Mouse (Mus musculus): ENCODE data around the gene 2810006K23Rik. TPM values are rescaled to one million over a fixed set of nuclear protein-coding genes. Genes with fewer than 3 reads are reported as not detected.
"Not testable (repeated sequence)": the region's sequence is repeated elsewhere in the genome, so short reads cannot be mapped to it uniquely, and the experiment has no call there.

Gene 2810006K23Rik
- 19.1 and 20.8 TPM in 2 replicates for polyA plus RNA-seq (2015; fragmentation: Nextera tagmentation; extraction: Ambion mirVana)

DNA sequence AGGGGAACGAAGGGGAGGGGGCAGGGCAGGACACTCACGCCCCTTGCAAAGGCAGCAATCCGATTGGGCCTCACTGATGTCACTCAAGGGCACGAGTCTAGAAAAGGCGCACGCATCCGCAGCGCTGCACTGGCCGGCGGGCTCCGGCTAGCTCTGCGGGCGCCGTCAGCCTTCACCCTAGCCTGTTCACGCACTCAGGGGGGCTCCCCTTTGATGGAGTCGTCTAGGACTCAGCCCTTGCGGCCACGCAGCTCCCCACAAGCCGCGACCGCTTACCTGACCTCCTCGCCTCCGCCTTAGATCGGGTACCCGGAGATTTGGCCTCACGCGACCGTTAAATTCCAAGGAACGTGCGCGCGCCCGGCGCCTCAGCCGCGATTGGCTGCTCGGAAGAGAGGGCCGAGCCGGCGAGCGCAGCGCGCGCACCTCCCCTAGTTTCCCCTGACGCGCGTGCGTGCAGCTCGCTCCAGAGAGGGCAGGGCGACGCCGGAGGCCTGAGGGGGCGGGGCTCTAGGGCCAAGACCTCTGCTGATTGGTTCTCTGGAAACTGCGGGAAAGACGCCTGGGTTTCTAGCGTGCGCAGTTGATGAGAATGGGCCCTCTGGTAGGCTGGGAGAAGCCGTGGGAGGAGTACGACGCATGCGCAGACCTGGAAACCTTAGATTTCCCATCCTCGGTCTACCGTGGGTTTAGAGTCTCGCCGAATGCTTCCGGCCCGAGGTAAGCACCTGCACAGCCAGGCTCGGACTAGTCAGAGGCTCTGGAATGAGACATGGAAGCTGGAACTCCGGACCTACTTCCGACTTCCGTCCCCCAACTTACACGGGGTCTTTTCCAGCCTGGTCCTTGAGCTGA is at the start of gene 2810006K23Rik, which contains the start of gene Mphosph9:
Gene 2810006K23Rik, plus strand, starts transcription at position 580 of the 855 bp plus-strand sequence.
Gene Mphosph9, minus strand, starts transcription at position 463 of the 855 bp plus-strand sequence.
- Histone ChIP-seq H3K4me3 (peak within 1 kb of the TSS; percentile 68), H3K9ac (peak within 1 kb of the TSS; percentile 66), H3K27ac (peak within 1 kb of the TSS; percentile 93), H3K4me1 (peaks cover 23% of the 10 kb centered on the region), H3K4me2 (peak within 1 kb of the TSS; percentile 81), H3K36me3 (peaks cover 11% of the 10 kb centered on the region), H3K9me3 (no peaks in the 10 kb centered on the region), H3K27me3 (no peaks in the 10 kb centered on the region)
- 0% methylated on average over 71 of the region's 72 CpGs for WGBS
- peak; percentile 99 for ATAC-seq (ENCODE audit: borderline replicate concordance, extremely low read depth, low FRiP score, low TSS enrichment)

DNA sequence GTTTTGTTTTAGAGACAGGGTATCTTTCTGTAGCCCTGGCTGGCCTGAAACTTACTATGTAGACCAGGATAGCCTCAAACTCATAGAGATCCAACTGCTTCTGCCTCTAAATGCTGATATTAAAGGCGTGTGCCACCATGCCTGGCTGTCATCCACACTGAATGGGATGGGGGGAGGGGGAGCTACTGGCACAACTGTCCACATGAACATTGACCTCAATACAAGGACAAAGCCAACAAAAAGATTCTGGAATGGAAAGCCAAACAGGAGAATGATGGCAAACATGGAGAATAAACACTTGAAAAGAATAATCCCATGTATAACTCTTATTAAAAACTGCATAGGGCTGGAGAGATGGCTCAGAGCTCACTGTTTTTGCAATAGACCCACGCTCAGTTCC is 45.0 kb upstream of the 2810006K23Rik start:
- Histone ChIP-seq H3K4me2 (no peak overlapping the region), H3K4me1 (no peaks in the 10 kb centered on the region), H3K36me3 (peaks cover 62% of the 10 kb centered on the region), H3K27ac (no peak overlapping the region), H3K9me3 (no peaks in the 10 kb centered on the region; the same call in 1 of the 2 replicates), H3K27me3 (no peaks in the 10 kb centered on the region), H3K4me3 (no peak overlapping the region), H3K9ac (no peak overlapping the region)
- 83% methylated on average over 2 of the region's 2 CpGs for WGBS
- ATAC-seq (ENCODE audit: borderline replicate concordance, extremely low read depth, low FRiP score, low TSS enrichment) = no peak

DNA sequence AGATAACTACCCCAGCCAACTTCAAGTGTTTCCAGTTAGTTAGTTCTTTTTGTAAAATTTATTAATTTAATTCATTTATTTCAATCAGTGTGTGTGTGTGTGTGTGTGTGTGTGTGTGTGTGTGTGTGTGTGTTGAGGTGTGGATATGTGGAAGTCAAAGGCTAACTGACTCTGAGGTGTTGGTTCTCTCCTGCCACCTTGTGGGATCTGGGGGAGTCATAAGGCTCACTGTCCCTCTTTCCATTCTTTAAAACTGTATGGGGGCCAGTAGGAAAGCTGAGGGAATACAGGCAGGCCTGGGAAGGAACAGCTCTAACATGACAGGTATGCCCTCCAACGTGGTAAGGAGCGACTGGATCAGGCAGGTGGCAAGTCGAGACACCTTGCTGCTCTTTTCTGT is 43.6 kb upstream of the 2810006K23Rik start:
- H3K4me3 ChIP-seq = no peak overlapping the region
- H3K4me1 ChIP-seq = no peaks in the 10 kb centered on the region
- no peak overlapping the region for H3K9ac ChIP-seq
- 58% methylated on average over 3 of the region's 3 CpGs for WGBS
- no peak overlapping the region for H3K4me2 ChIP-seq
- no peaks in the 10 kb centered on the region; the same call in 1 of the 2 replicates for H3K9me3 ChIP-seq
- H3K36me3 ChIP-seq = peaks cover 61% of the 10 kb centered on the region
- H3K27me3 ChIP-seq = no peaks in the 10 kb centered on the region
- no peak overlapping the region for H3K27ac ChIP-seq
- no peak for ATAC-seq (ENCODE audit: borderline replicate concordance, extremely low read depth, low FRiP score, low TSS enrichment)

DNA sequence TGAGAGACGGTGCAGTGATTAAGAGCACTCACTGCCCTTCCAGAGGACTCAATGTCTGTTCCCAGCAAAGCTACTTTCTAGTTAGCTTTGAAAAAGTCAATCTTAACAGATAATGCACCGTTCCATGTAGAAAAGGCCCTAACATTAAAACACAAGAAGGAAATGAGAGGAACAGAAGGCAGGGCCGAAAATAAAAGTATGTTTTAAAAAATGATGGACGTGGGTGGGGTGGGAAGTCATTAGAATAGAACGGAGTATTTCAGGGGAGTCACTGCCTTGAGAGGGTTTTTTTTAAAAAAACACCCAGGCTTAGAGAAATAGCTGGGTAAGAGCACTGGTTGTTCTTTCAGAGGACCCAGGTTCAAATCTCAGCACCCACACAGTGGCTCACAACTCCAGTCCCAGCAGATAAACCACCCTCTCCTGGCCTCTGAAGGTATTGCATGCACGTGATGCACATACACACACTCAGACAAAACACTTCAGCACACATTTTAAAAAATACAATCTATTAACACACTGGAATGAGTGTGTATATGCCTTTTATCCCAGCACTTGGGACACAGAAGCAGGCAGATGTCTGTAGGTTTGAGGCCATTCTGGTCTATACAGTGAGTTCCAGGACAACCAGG is 40.2 kb upstream of the 2810006K23Rik start:
- H3K4me3 ChIP-seq = no peak overlapping the region
- WGBS = 96% methylated on average over 6 of the region's 6 CpGs
- H3K4me1 ChIP-seq = no peaks in the 10 kb centered on the region
- no peak overlapping the region for H3K27ac ChIP-seq
- ATAC-seq (ENCODE audit: borderline replicate concordance, extremely low read depth, low FRiP score, low TSS enrichment) = no peak
- H3K27me3 ChIP-seq = no peaks in the 10 kb centered on the region
- no peaks in the 10 kb centered on the region; the same call in 1 of the 2 replicates for H3K9me3 ChIP-seq
- peaks cover 71% of the 10 kb centered on the region for H3K36me3 ChIP-seq
- no peak overlapping the region for H3K9ac ChIP-seq
- no peak overlapping the region for H3K4me2 ChIP-seq

DNA sequence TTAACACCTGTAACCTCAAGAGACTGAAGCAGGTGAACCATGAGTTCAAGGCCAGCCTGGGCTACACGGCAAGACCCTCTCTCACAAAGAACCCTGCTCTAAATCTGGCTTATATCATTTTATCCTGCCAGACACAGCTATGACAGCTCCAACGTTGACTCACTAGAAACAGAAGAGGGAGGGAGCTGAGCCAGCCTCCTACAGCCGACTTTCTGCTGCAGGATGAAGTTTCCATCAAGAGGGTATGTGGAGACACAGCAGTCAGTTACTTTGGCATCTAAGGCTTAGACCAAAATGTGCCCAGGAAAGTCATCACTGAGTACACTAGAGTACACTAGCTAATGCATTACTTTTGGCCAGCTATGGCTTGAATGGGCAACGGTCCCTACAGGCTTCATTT is 37.7 kb upstream of the 2810006K23Rik start:
- Histone ChIP-seq H3K9ac (no peak overlapping the region), H3K4me2 (no peak overlapping the region), H3K27ac (no peak overlapping the region), H3K4me3 (no peak overlapping the region), H3K9me3 (no peaks in the 10 kb centered on the region; the same call in 1 of the 2 replicates), H3K36me3 (peaks cover 75% of the 10 kb centered on the region), H3K27me3 (no peaks in the 10 kb centered on the region), H3K4me1 (no peaks in the 10 kb centered on the region)
- no peak for ATAC-seq (ENCODE audit: borderline replicate concordance, extremely low read depth, low FRiP score, low TSS enrichment)
- WGBS = 90% methylated on average over 4 of the region's 4 CpGs

DNA sequence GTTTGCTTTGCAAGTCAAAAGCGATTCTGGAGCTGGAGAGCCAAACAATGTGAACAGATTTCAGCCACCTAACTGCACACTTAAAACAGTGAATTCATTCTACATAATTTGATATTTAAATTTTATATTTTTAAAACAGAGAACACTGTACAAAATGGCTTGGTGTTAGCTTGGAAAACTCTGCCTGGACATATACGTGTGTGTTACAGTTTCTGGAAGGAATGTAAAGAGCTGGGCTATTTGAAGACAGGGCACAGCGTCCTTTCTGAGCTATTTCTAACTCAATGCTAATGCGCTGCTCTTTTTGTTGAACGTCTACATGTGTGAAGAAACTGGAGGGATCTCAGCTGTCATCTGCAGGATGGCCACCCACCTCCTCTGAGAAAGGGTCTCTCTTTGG is 33.9 kb upstream of the 2810006K23Rik start:
- Histone ChIP-seq H3K27ac (no peak overlapping the region), H3K27me3 (no peaks in the 10 kb centered on the region), H3K4me1 (no peaks in the 10 kb centered on the region), H3K9me3 (no peaks in the 10 kb centered on the region), H3K4me3 (no peak overlapping the region), H3K36me3 (peaks cover 70% of the 10 kb centered on the region), H3K4me2 (no peak overlapping the region), H3K9ac (no peak overlapping the region)
- 93% methylated on average over 5 of the region's 5 CpGs for WGBS
- no peak for ATAC-seq (ENCODE audit: borderline replicate concordance, extremely low read depth, low FRiP score, low TSS enrichment)

DNA sequence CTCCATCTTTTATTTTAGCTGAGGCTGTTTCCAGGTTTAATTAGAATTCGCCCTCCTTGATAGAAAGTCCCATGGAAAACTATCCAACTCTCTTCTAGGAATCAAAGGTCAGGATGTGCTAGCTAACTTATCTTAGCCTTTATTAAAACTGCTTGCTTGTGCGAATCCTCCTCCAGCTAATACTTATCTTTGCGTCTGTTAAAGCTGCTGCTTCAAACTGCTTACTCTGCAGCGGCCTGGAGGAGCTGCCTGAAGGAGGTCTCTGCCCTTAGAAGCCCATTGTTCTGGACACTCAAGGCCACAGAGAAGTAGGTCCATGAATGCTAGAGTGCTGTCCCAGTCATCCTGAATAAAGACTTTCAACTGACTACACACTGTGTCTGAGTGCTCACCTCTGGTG is 31.4 kb upstream of the 2810006K23Rik start:
- no peak for ATAC-seq (ENCODE audit: borderline replicate concordance, extremely low read depth, low FRiP score, low TSS enrichment)
- no peaks in the 10 kb centered on the region for H3K27me3 ChIP-seq
- no peaks in the 10 kb centered on the region for H3K4me1 ChIP-seq
- 89% methylated on average over 4 of the region's 4 CpGs for WGBS
- H3K27ac ChIP-seq = no peak overlapping the region
- H3K9me3 ChIP-seq = no peaks in the 10 kb centered on the region
- H3K9ac ChIP-seq = no peak overlapping the region
- no peak overlapping the region for H3K4me2 ChIP-seq
- peaks cover 54% of the 10 kb centered on the region for H3K36me3 ChIP-seq
- no peak overlapping the region for H3K4me3 ChIP-seq

DNA sequence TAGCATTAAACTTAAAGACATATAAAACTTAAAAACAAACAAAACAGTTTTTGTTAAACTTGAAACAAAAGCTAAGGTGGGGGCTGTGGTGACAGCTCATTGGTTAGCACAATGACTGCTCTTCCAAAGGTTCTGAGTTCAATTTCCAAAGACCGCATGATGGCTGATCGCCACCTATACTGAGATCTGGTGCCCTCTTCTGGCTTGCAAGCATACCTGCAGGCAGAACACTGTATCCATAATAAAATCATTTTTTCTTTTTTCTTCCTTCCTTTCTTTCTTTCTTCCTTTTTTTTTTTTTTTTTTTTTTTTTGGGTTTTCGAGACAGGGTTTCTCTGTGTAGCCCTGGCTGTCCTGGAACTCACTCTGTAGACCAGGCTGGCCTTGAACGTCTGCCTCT is 28.6 kb upstream of the 2810006K23Rik start:
- not testable (repeated sequence) for H3K4me1 ChIP-seq; H3K9me3 ChIP-seq; H3K4me2 ChIP-seq; H3K27ac ChIP-seq; H3K9ac ChIP-seq; H3K27me3 ChIP-seq; H3K4me3 ChIP-seq; ATAC-seq (ENCODE audit: borderline replicate concordance, extremely low read depth, low FRiP score, low TSS enrichment)
- H3K36me3 ChIP-seq = peaks cover 45% of the 10 kb centered on the region
- WGBS = 48% methylated on average over 4 of the region's 4 CpGs

DNA sequence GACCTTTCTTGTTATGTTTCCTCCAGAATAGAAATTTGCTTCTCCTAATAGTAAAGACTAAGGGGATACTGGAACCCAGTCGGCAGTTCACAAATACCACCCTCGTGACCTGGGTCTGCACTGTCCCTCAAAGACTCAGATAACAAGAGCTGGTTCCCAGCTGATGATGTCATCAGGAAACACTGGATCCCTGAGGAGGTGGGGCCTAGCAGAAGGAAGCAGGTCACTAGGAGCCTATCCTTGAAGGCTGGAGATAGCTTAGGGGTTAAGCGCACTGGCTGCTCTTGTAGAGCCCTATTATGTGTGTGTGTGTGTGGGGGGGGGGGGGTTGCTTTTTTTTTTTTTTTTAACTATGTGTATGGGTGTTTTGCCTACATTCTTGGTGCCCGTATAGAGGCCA is 27.8 kb upstream of the 2810006K23Rik start:
- peaks cover 42% of the 10 kb centered on the region for H3K36me3 ChIP-seq
- no peaks in the 10 kb centered on the region for H3K27me3 ChIP-seq
- H3K4me1 ChIP-seq = no peaks in the 10 kb centered on the region
- no peaks in the 10 kb centered on the region for H3K9me3 ChIP-seq
- 64% methylated on average over 4 of the region's 4 CpGs for WGBS
- no peak overlapping the region for H3K4me3 ChIP-seq
- H3K4me2 ChIP-seq = no peak overlapping the region
- ATAC-seq (ENCODE audit: borderline replicate concordance, extremely low read depth, low FRiP score, low TSS enrichment) = no peak
- H3K27ac ChIP-seq = no peak overlapping the region
- H3K9ac ChIP-seq = no peak overlapping the region

DNA sequence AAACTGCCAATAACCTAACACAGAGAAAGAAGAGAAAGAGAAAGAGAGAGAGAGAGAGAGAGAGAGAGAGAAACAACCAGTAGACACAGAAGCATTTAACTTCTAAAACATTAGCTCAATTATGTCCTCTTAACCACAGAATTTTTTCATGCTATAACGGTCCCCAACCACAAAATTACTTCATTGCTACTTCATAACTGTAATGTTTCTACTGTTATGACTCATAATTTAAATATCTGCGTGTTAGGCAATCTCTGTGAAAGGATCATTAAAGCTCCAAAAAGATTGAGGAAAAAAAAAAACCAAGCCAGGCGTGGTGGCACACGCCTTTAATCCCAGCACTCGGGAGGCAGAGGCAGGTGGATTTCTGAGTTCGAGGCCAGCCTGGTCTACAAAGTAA is 25.0 kb upstream of the 2810006K23Rik start:
- H3K4me1 ChIP-seq; H3K4me2 ChIP-seq; ATAC-seq (ENCODE audit: borderline replicate concordance, extremely low read depth, low FRiP score, low TSS enrichment); H3K4me3 ChIP-seq; H3K9ac ChIP-seq; H3K27me3 ChIP-seq; H3K9me3 ChIP-seq; H3K27ac ChIP-seq: not testable (repeated sequence)
- peaks cover 49% of the 10 kb centered on the region for H3K36me3 ChIP-seq
- 86% methylated on average over 6 of the region's 6 CpGs for WGBS

DNA sequence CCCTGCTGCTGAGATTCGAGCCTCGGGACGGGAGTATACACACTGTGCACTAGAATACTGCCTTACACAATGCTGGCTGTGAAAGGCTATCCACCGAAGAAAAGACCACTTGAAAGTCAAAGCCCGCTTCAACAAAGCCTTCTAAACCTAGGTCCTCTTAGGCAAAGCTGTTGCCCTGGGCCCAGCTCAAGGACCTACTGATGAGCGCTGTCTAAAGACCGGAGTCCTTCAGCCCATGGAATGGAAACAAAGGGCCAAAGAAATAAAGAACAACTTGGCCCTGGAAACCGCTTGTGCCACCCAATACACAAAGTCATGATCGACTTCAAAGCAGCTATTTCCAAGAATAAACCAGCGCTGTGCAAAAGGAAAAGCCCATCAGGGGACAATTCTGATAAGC is 18.7 kb upstream of the 2810006K23Rik start:
- H3K4me3 ChIP-seq = no peak overlapping the region
- no peak for ATAC-seq (ENCODE audit: borderline replicate concordance, extremely low read depth, low FRiP score, low TSS enrichment)
- WGBS = 88% methylated on average over 10 of the region's 10 CpGs
- no peaks in the 10 kb centered on the region for H3K9me3 ChIP-seq
- H3K27me3 ChIP-seq = no peaks in the 10 kb centered on the region
- peaks cover 50% of the 10 kb centered on the region for H3K36me3 ChIP-seq
- H3K9ac ChIP-seq = no peak overlapping the region
- H3K4me2 ChIP-seq = no peak overlapping the region
- no peaks in the 10 kb centered on the region for H3K4me1 ChIP-seq
- H3K27ac ChIP-seq = no peak overlapping the region

DNA sequence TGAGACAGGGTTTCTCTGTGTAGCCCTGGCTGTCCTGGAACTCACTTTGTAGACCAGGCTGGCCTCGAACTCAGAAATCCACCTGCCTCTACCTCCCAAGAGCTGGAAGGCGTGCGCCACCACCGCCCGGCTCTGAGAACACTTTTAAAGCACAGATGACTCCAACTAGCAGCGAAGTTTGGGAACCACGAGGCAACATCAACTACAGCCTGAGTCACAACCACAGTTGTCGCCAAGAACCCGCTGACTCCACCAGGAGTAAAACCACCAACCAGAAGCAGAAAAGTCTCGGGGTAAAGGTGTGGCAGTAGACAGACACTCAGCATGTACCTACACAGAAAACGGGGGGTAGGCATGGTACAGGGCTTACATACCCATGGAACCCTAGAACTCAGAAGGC is 17.8 kb upstream of the 2810006K23Rik start:
- peaks cover 60% of the 10 kb centered on the region for H3K36me3 ChIP-seq
- no peak overlapping the region for H3K27ac ChIP-seq
- no peaks in the 10 kb centered on the region for H3K27me3 ChIP-seq
- no peak overlapping the region for H3K4me3 ChIP-seq
- no peaks in the 10 kb centered on the region for H3K9me3 ChIP-seq
- H3K9ac ChIP-seq = no peak overlapping the region
- no peak for ATAC-seq (ENCODE audit: borderline replicate concordance, extremely low read depth, low FRiP score, low TSS enrichment)
- no peak overlapping the region for H3K4me2 ChIP-seq
- no peaks in the 10 kb centered on the region for H3K4me1 ChIP-seq
- 94% methylated on average over 11 of the region's 11 CpGs for WGBS
